Mouse (Mus musculus) olfactory bulb, adult 2 months (tissue): ENCODE results near the gene Exosc10.

ENCODE experiments used
- CTCF ChIP-seq: fragments of 200-500 bp; IDR thresholded peaks from 2 replicates; pipeline ENCODE4 v1.5.1; 2012; ENCODE audit warnings: low read depth, mild to moderate bottlenecking, low read length, moderate library complexity; ENCODE audit not compliant: insufficient read depth
- POLR2A ChIP-seq: fragments of 200-500 bp; IDR thresholded peaks from 2 replicates; pipeline ENCODE4 v1.6.1; 2012; ENCODE audit warnings: mild to moderate bottlenecking, low read depth, low read length, moderate library complexity; ENCODE audit not compliant: insufficient read depth

GRCm38 (mm10) chr4:148619805-148620204 lies 61.6 kb downstream of the Exosc10 start:
- TF ChIP-seq CTCF (no peak), POLR2A (no peak)
